Mouse (Mus musculus) CH12.LX (cell line): ENCODE measurements around the gene Rbbp6. TPM values are rescaled to one million over a fixed set of nuclear protein-coding genes. Genes with fewer than 3 reads are reported as not detected.

Experiments used
- DNase-seq: peaks from one replicate; pipeline ENCODE4 v3.0.0-alpha.2; 2013; ENCODE audit errors: extremely low read depth
- H3K27ac ChIP-seq: 2 replicates; pipeline ENCODE4 v1.5.1; 2012; ENCODE audit warnings: low read depth, mild to moderate bottlenecking, control low read depth, moderate library complexity; ENCODE audit not compliant: insufficient read depth
- H3K27me3 ChIP-seq: replicated peaks from 2 replicates; pipeline ENCODE3; 2012; ENCODE audit warnings: inconsistent platforms
- H3K36me3 ChIP-seq, 2 experiments: replicated peaks in 1 of 2; 2 replicates each; pipeline versions ENCODE3 to v1.6.1; 2012; ENCODE audit warnings: inconsistent platforms in 1 of 2, low read length in 1 of 2, mild to moderate bottlenecking in 1 of 2, mixed read lengths in 1 of 2, moderate library complexity in 1 of 2; ENCODE audit not compliant: control insufficient read depth in 1 of 2, insufficient read depth in 1 of 2
- H3K4me1 ChIP-seq, 2 experiments: 2 replicates each; pipeline ENCODE4 v1.6.1; 2012; ENCODE audit warnings: inconsistent platforms in 1 of 2, moderate library complexity in 1 of 2; ENCODE audit not compliant: insufficient read depth in 2 of 2, control insufficient read depth in 1 of 2
- H3K4me2 ChIP-seq: 2 replicates; pipeline ENCODE4 v1.6.1; 2012; ENCODE audit warnings: low read depth, mild to moderate bottlenecking, control low read depth; ENCODE audit not compliant: poor library complexity, insufficient read depth, severe bottlenecking
- H3K4me3 ChIP-seq, 3 experiments: fragments of 150-350 bp in 1 of 3; sonication (generic) in 1 of 3; replicated peaks in 1 of 3; 2 replicates each; pipeline versions ENCODE3 to v1.5.1; 2011 to 2012; ENCODE audit warnings: low read depth in 2 of 3, low read length in 2 of 3, mild to moderate bottlenecking in 2 of 3, moderate library complexity in 2 of 3, control low read depth in 1 of 3, improper control_type of control experiment in 1 of 3, inconsistent platforms in 1 of 3, mixed read lengths in 1 of 3; ENCODE audit not compliant: poor library complexity in 1 of 3
- H3K79me2 ChIP-seq: replicated peaks from 2 replicates; pipeline ENCODE4 v1.6.1; 2012; ENCODE audit warnings: mild to moderate bottlenecking, moderate library complexity; ENCODE audit not compliant: control insufficient read depth, poor library complexity, insufficient read depth, severe bottlenecking; ENCODE audit errors: extremely low read depth
- H3K9ac ChIP-seq: 2 replicates; pipeline ENCODE4 v1.6.1; 2012; ENCODE audit warnings: low read depth, mild to moderate bottlenecking, control low read depth, moderate library complexity; ENCODE audit not compliant: insufficient read depth
- H3K9me3 ChIP-seq: replicated peaks from 2 replicates; pipeline ENCODE3; 2012; ENCODE audit warnings: low read length, inconsistent platforms, mixed read lengths
- CHD1 ChIP-seq: IDR thresholded peaks from 2 replicates; pipeline ENCODE4 v1.6.1; 2012; ENCODE audit warnings: low read depth, low read length, improper control_type of control experiment, inconsistent platforms
- CHD2 ChIP-seq: IDR thresholded peaks from 2 replicates; pipeline ENCODE4 v1.6.1; 2011; ENCODE audit warnings: low read length, improper control_type of control experiment
- ELF1 ChIP-seq: IDR thresholded peaks from 2 replicates; pipeline ENCODE4 v1.6.1; 2014; ENCODE audit warnings: low read depth, mild to moderate bottlenecking, inconsistent platforms, low read length, improper control_type of control experiment
- EP300 ChIP-seq: IDR thresholded peaks from 2 replicates; pipeline ENCODE4 v1.6.1; 2011; ENCODE audit warnings: low read length, improper control_type of control experiment
- ETS1 ChIP-seq: conservative IDR thresholded peaks from 2 replicates; pipeline ENCODE4 v1.6.1; 2012; ENCODE audit warnings: low read depth, mild to moderate bottlenecking, inconsistent platforms, low read length, improper control_type of control experiment, moderate library complexity
- HCFC1 ChIP-seq: IDR thresholded peaks from 2 replicates; pipeline ENCODE4 v1.6.1; 2012; ENCODE audit warnings: low read depth, mild to moderate bottlenecking, inconsistent platforms, low read length, improper control_type of control experiment
- KAT2A ChIP-seq: IDR thresholded peaks from 2 replicates; pipeline ENCODE4 v1.6.1; 2012; ENCODE audit warnings: low read length, improper control_type of control experiment, inconsistent platforms; ENCODE audit not compliant: insufficient replicate concordance
- MAFK ChIP-seq: IDR thresholded peaks from 2 replicates; pipeline ENCODE4 v1.6.1; 2011; ENCODE audit warnings: low read length, improper control_type of control experiment; ENCODE audit not compliant: insufficient replicate concordance
- MAX ChIP-seq: IDR thresholded peaks from 2 replicates; pipeline ENCODE4 v1.6.1; 2011; ENCODE audit warnings: low read length, improper control_type of control experiment
- MEF2A ChIP-seq: IDR thresholded peaks from 2 replicates; pipeline ENCODE4 v1.6.1; 2014; ENCODE audit warnings: low read depth, mild to moderate bottlenecking, inconsistent platforms, low read length, improper control_type of control experiment, borderline replicate concordance
- RAD21 ChIP-seq: IDR thresholded peaks from 2 replicates; pipeline ENCODE4 v1.6.1; 2011; ENCODE audit warnings: low read depth, mild to moderate bottlenecking, low read length, improper control_type of control experiment, moderate library complexity
- UBTF ChIP-seq: IDR thresholded peaks from 2 replicates; pipeline ENCODE4 v1.6.1; 2012; ENCODE audit warnings: low read depth, mild to moderate bottlenecking, inconsistent platforms, low read length, improper control_type of control experiment, moderate library complexity
- USF2 ChIP-seq: conservative IDR thresholded peaks from 2 replicates; pipeline ENCODE4 v1.6.1; 2011; ENCODE audit warnings: low read depth, low read length, improper control_type of control experiment
- ZKSCAN1 ChIP-seq: IDR thresholded peaks from 2 replicates; pipeline ENCODE4 v1.6.1; 2012; ENCODE audit warnings: low read depth, inconsistent platforms, low read length, improper control_type of control experiment, borderline replicate concordance
- ZNF384 ChIP-seq: IDR thresholded peaks from 2 replicates; pipeline ENCODE4 v1.6.1; 2012; ENCODE audit warnings: low read depth, low read length, improper control_type of control experiment, inconsistent platforms
- dilution Hi-C: fragments of 300-500 bp; cut with MboI; formaldehyde crosslinking; loops from 2 replicates; pipeline ENCODE4 v1.14.3; 2020; ENCODE audit warnings: low sequenced_read_pairs; ENCODE audit not compliant: extremely low pct_unique_long_range_greater_than_20kb, extremely low pct_ligation_motif_present
- in situ Hi-C: fragments of 300-500 bp; cut with MboI; formaldehyde crosslinking; loops from 3 replicates; pipeline ENCODE4 v1.14.3; 2019; ENCODE audit warnings: low sequenced_read_pairs, low pct_ligation_motif_present, low pct_unique_long_range_greater_than_20kb, mixed read lengths
- polyA plus RNA-seq: library from polyadenylated mRNA; unstranded; fragments of >175 nt; gene quantifications from 2 replicates; pipeline ENCODE4 v1.2.1, GENCODE M21; 2012; ENCODE audit warnings: low read depth; ENCODE audit not compliant: insufficient read length
- total RNA-seq, 2 experiments: library from RNA; depleted of rRNA; stranded (reverse); fragments of 300-350 nt in 1 of 2; fragments of >200 nt in 1 of 2; gene quantifications; 2 replicates each; pipeline ENCODE4 v1.2.3; 2012 to 2014

Gene Rbbp6
- total and polyA plus RNA-seq, 3 experiments, result 17.8 to 93.0 (median 22.9) TPM

- dilution Hi-C loops (no loop called here), in situ Hi-C loops (no loop called here)
- no peaks in the 10 kb centered on the region for H3K27me3 ChIP-seq
- H3K4me1 ChIP-seq, result peaks cover 2 to 5% of the 10 kb centered on the region in 2 experiments; a peak in 1 of 4 replicates
- no peak overlapping the region for H3K27ac ChIP-seq
- no peak for TF ChIP-seq CHD1
- no peak for TF ChIP-seq KAT2A
- no peak for TF ChIP-seq MEF2A
- no peak for TF ChIP-seq UBTF
- TF ChIP-seq RAD21, result no peak
- TF ChIP-seq ZKSCAN1, result no peak
- no peak for TF ChIP-seq ETS1
- no peak for TF ChIP-seq EP300
- TF ChIP-seq MAX, result no peak
- TF ChIP-seq MAFK, result no peak
- TF ChIP-seq USF2, result no peak
- TF ChIP-seq CHD2, result no peak
- no peak for DNase-seq
- H3K79me2 ChIP-seq, result no peaks in the 10 kb centered on the region
- no peak overlapping the region for H3K4me3 ChIP-seq
- no peak overlapping the region for H3K9ac ChIP-seq
- no peaks in the 10 kb centered on the region for H3K36me3 ChIP-seq
- no peaks in the 10 kb centered on the region for H3K9me3 ChIP-seq
- no peak overlapping the region for H3K4me2 ChIP-seq
Observed at GRCm38 (mm10) chr7:122954451-122955225, 10.8 kb upstream of the Rbbp6 start.

DNA sequence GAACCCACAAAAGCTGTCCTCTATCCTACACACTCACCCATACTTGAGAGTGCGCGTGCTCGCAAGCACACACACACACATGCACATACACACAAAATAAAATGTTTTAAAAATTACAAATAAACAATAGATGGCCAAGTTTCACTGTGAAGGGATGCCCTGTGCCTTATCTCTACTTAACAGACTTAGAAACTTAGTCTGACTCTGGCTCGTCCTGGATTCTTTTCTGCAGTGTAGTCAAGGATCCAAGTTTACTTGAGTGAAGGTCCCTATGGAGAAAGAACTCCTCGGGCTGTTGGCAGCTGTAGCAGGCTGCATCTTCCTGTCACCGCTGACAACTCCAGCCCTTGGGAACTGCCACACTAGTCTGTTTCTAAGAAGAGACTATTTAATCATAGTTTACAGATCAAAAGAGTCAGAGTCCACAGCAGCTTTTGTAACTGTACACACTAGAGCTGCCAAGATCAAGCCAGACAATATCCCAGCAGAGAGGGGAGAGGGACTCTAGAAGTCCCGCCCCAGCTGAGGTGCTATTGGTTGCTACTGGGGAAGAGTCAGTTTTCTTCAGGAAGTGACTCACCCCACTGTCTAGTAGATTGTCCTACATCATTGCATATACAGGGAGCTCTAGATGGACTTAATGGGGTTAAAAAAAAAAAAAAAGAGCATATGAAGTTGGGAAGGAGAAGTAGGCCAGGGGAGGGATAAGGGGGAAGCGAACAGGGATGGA lies 10.1 kb upstream of the Rbbp6 start:
- Histone ChIP-seq H3K27ac (no peak overlapping the region), H3K36me3 (no peaks in the 10 kb centered on the region), H3K9ac (no peak overlapping the region), H3K4me3 (no peak overlapping the region), H3K27me3 (no peaks in the 10 kb centered on the region), H3K4me2 (no peak overlapping the region), H3K79me2 (no peaks in the 10 kb centered on the region), H3K4me1 (peaks cover 0 to 5% of the 10 kb centered on the region in 2 experiments; a peak in 1 of 4 replicates), H3K9me3 (no peaks in the 10 kb centered on the region)
- in situ Hi-C loops (no loop called here), dilution Hi-C loops (no loop called here)
- TF ChIP-seq ELF1 (0 out of 2 replicates have a peak, but pooled peaks have one; percentile 15), HCFC1 (no peak), ZNF384 (peak; percentile 13; the same call in 1 of the 2 replicates)
- peak; percentile 49 for DNase-seq
